Mouse (Mus musculus) intestine, embryonic 15.5 days (tissue): ENCODE results near the gene Gm27021. TPM values are rescaled to one million over a fixed set of nuclear protein-coding genes. Genes with fewer than 3 reads are reported as not detected.

ENCODE experiments used
- ATAC-seq: fragments of 200-750 bp; cut with Nextera tagmentation; 2 replicates; pipeline ENCODE4 v1.8.0; 2017; ENCODE audit warnings: moderate TSS enrichment, moderate library complexity
- H3K27ac ChIP-seq: fragments of 300-500 bp; sonication (generic); 2 replicates; pipeline ENCODE4 v1.5.1; 2015; ENCODE audit warnings: mild to moderate bottlenecking, inconsistent platforms
- H3K27me3 ChIP-seq: fragments of 300-500 bp; sonication (generic); replicated peaks from 2 replicates; pipeline ENCODE4 v1.6.1; 2015; ENCODE audit warnings: inconsistent platforms
- H3K36me3 ChIP-seq: fragments of 300-500 bp; sonication (generic); 2 replicates; pipeline ENCODE4 v1.6.1; 2015; ENCODE audit warnings: inconsistent platforms
- H3K4me1 ChIP-seq: fragments of 300-500 bp; sonication (generic); replicated peaks from 2 replicates; pipeline ENCODE4 v1.6.1; 2015; ENCODE audit warnings: inconsistent platforms
- H3K4me2 ChIP-seq: fragments of 300-500 bp; sonication (generic); replicated peaks from 2 replicates; pipeline ENCODE4 v1.6.1; 2015; ENCODE audit warnings: mild to moderate bottlenecking, inconsistent platforms
- H3K4me3 ChIP-seq: fragments of 300-500 bp; sonication (generic); replicated peaks from 2 replicates; pipeline ENCODE4 v1.5.1; 2015; ENCODE audit warnings: inconsistent platforms
- H3K9ac ChIP-seq: fragments of 300-500 bp; sonication (generic); 2 replicates; pipeline ENCODE4 v1.6.1; 2015; ENCODE audit warnings: inconsistent platforms
- H3K9me3 ChIP-seq: fragments of 300-500 bp; sonication (generic); 2 replicates; pipeline ENCODE4 v1.6.1; 2016; ENCODE audit warnings: inconsistent platforms
- WGBS: fragments of 180-500 bp; shearing (Covaris S2); methylation state at CpG from one replicate; pipeline ENCODE4 v1.1.7; 2015; 5-methylcytosine and 5-hydroxymethylcytosine counted together
- polyA plus RNA-seq: library from polyadenylated mRNA; unstranded; fragments of >200 nt; fragmentation: Nextera tagmentation; extraction: Ambion mirVana; gene quantifications from 2 replicates; pipeline ENCODE4 v1.2.1, GENCODE M21; 2015

Gene Gm27021
- polyA plus RNA-seq, 1 experiment from 2014 or later, result 2.2 TPM

- Histone ChIP-seq H3K36me3 (peaks cover 17% of the 10 kb centered on the region), H3K4me1 (peaks cover 13% of the 10 kb centered on the region; the same call in 1 of the 2 replicates), H3K9me3 (no peaks in the 10 kb centered on the region), H3K9ac (no peak overlapping the region), H3K27ac (no peak overlapping the region), H3K4me2 (no peak overlapping the region), H3K27me3 (no peaks in the 10 kb centered on the region), H3K4me3 (no peak overlapping the region)
- WGBS, result 86% methylated on average over 10 of the region's 10 CpGs
- ATAC-seq, result no peak
Observed at GRCm38 (mm10) chr8:120585521-120585920, 82.4 kb downstream of the Gm27021 start.

DNA sequence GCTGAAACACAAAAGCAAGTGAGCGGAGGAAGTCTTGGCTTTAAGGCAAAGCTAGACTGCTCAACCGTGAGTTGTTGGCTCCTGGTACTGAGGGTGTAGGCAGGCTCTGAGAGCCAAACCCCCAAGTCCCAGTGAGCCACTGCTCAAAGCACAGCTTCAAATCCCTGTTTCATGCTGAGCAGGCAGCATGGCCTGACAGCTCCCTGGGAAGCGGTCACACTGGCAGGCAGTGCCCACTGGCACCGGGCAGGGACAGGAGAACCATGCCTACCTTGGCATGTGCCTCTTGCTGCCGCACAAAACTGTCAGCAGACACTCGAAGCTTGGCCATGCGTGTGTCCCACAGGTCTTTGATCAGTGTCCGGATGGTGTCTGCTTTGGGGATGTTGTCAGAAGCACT is 86.1 kb downstream of the Gm27021 start:
- H3K36me3 ChIP-seq, result peaks cover 48% of the 10 kb centered on the region
- H3K9me3 ChIP-seq, result no peaks in the 10 kb centered on the region
- 0 out of 2 replicates have a peak, but pooled peaks cover 1% of the 10 kb centered on the region for H3K4me1 ChIP-seq
- no peak overlapping the region for H3K27ac ChIP-seq
- no peak overlapping the region for H3K4me2 ChIP-seq
- WGBS, result 90% methylated on average over 8 of the region's 8 CpGs
- H3K27me3 ChIP-seq, result no peaks in the 10 kb centered on the region
- ATAC-seq, result no peak
- no peak overlapping the region for H3K9ac ChIP-seq
- H3K4me3 ChIP-seq, result no peak overlapping the region

GRCm38 (mm10) chr8:120581329-120581728 is 86.5 kb downstream of the Gm27021 start:
- H3K27ac ChIP-seq, result no peak overlapping the region
- no peak for ATAC-seq
- H3K9ac ChIP-seq, result no peak overlapping the region
- no peaks in the 10 kb centered on the region for H3K9me3 ChIP-seq
- H3K4me2 ChIP-seq, result no peak overlapping the region
- H3K36me3 ChIP-seq, result peaks cover 52% of the 10 kb centered on the region
- no peaks in the 10 kb centered on the region for H3K4me1 ChIP-seq
- no peak overlapping the region for H3K4me3 ChIP-seq
- no peaks in the 10 kb centered on the region for H3K27me3 ChIP-seq
- WGBS, result 90% methylated on average over 12 of the region's 12 CpGs

GRCm38 (mm10) chr8:120580336-120581000 is 87.4 kb downstream of the Gm27021 start:
- H3K9ac ChIP-seq, result no peak overlapping the region
- H3K4me2 ChIP-seq, result no peak overlapping the region
- no peaks in the 10 kb centered on the region for H3K4me1 ChIP-seq
- H3K27ac ChIP-seq, result no peak overlapping the region
- peaks cover 57% of the 10 kb centered on the region for H3K36me3 ChIP-seq
- no peak overlapping the region for H3K4me3 ChIP-seq
- no peaks in the 10 kb centered on the region for H3K27me3 ChIP-seq
- ATAC-seq, result no peak
- H3K9me3 ChIP-seq, result no peaks in the 10 kb centered on the region
- WGBS, result 93% methylated on average over 8 of the region's 8 CpGs

GRCm38 (mm10) chr8:120577821-120578220 is 90.1 kb downstream of the Gm27021 start:
- Histone ChIP-seq H3K4me1 (0 out of 2 replicates have a peak, but pooled peaks cover 2% of the 10 kb centered on the region), H3K9ac (no peak overlapping the region), H3K4me3 (no peak overlapping the region), H3K4me2 (no peak overlapping the region), H3K36me3 (peaks cover 75% of the 10 kb centered on the region), H3K9me3 (no peaks in the 10 kb centered on the region), H3K27ac (no peak overlapping the region), H3K27me3 (no peaks in the 10 kb centered on the region)
- WGBS, result 92% methylated on average over 17 of the region's 17 CpGs
- no peak for ATAC-seq

DNA sequence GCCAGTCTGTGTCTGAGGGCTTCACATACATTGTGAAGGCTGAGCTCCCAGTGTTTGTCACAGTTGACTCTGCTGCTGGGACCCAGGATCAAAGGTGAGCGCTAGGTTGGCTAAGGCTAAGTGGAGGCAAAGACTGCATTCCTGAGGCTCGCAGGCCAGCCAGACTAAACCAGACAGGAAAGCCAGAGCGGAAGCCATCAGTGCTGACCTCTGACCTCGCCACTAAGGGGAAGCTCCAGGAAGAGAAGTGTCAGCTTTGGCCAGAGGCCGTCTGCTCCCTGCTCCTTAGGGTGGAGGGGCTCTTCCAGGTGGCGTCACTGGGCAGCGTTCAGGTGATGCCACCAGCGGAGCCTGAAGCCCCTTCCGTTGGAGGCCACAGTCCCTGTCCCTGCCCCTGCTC is 92.1 kb downstream of the Gm27021 start:
- 60% methylated on average over 9 of the region's 9 CpGs for WGBS
- no peak overlapping the region for H3K4me2 ChIP-seq
- no peak overlapping the region for H3K9ac ChIP-seq
- H3K27ac ChIP-seq, result no peak overlapping the region
- no peaks in the 10 kb centered on the region for H3K27me3 ChIP-seq
- H3K36me3 ChIP-seq, result peaks cover 87% of the 10 kb centered on the region
- 0 out of 2 replicates have a peak, but pooled peaks cover 2% of the 10 kb centered on the region for H3K4me1 ChIP-seq
- no peak overlapping the region for H3K4me3 ChIP-seq
- no peaks in the 10 kb centered on the region for H3K9me3 ChIP-seq
- no peak for ATAC-seq

GRCm38 (mm10) chr8:120574941-120575340 is 92.9 kb downstream of the Gm27021 start:
- H3K9ac ChIP-seq, result no peak overlapping the region
- no peak for ATAC-seq

DNA sequence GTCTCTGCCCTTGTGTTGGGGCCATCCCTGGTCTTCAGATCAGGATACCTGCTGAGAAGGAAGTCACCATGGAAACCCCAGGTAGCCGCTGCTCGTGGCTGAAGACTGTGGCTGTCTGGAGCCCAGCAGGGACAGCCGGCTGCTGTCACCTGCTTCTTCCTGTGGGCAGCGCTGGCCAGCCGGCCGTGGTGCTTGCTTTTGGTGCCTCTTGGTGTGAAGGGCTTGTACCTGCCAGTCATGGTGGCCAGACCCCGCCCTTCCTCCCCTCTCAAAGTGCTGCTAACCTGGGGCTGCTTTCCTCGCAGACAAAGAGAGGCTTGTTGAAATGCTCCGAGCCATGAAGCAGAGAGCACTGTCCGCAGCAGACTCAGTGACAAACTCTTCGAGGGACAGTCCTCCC is 94.0 kb downstream of the Gm27021 start:
- no peak for ATAC-seq
- 83% methylated on average over 11 of the region's 11 CpGs for WGBS
- no peak overlapping the region for H3K4me2 ChIP-seq
- H3K9me3 ChIP-seq, result no peaks in the 10 kb centered on the region
- no peak overlapping the region for H3K9ac ChIP-seq
- H3K27ac ChIP-seq, result no peak overlapping the region
- peaks cover 2% of the 10 kb centered on the region; the same call in 1 of the 2 replicates for H3K4me1 ChIP-seq
- H3K4me3 ChIP-seq, result no peak overlapping the region
- peaks cover 82% of the 10 kb centered on the region for H3K36me3 ChIP-seq
- H3K27me3 ChIP-seq, result no peaks in the 10 kb centered on the region

More at GRCm38 (mm10) chr8:120574941-120575340, 92.9 kb downstream of the Gm27021 start:
- H3K36me3 ChIP-seq, result peaks cover 81% of the 10 kb centered on the region
- peaks cover 2% of the 10 kb centered on the region; the same call in 1 of the 2 replicates for H3K4me1 ChIP-seq
- 61% methylated on average over 19 of the region's 19 CpGs for WGBS
- no peak overlapping the region for H3K4me2 ChIP-seq
- no peaks in the 10 kb centered on the region for H3K9me3 ChIP-seq
- H3K27ac ChIP-seq, result no peak overlapping the region
- no peak overlapping the region for H3K4me3 ChIP-seq
- no peaks in the 10 kb centered on the region for H3K27me3 ChIP-seq

- H3K9ac ChIP-seq, result no peak overlapping the region
- peaks cover 82% of the 10 kb centered on the region for H3K36me3 ChIP-seq
- H3K4me2 ChIP-seq, result no peak overlapping the region
- no peaks in the 10 kb centered on the region for H3K9me3 ChIP-seq
- no peaks in the 10 kb centered on the region for H3K27me3 ChIP-seq
- no peak for ATAC-seq
- WGBS, result 82% methylated on average over 21 of the region's 21 CpGs
- peaks cover 2% of the 10 kb centered on the region; the same call in 1 of the 2 replicates for H3K4me1 ChIP-seq
- no peak overlapping the region for H3K27ac ChIP-seq
- no peak overlapping the region for H3K4me3 ChIP-seq
Observed at GRCm38 (mm10) chr8:120572534-120572933, 95.3 kb downstream of the Gm27021 start.

DNA sequence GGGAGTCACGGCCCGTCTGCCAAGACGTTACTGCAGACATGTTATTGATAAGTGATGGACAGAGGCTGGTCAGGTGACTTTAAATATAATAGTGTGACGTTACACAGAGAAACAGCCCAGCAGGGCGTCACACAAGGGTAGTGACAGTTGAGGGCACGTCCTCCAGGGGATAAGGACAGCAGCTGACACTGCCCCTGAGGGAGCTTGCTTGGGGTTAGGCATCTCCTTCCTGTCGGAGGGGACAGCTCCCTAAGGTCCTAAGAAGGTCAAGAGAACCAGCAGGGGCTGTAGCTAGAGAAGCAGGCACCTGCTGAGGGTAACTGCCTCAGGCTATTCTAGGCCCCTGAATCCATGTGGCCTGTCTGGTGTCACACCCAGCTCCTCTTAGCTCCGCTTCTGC is 96.3 kb downstream of the Gm27021 start:
- Histone ChIP-seq H3K4me3 (no peak overlapping the region), H3K9ac (no peak overlapping the region), H3K36me3 (peaks cover 82% of the 10 kb centered on the region), H3K27me3 (no peaks in the 10 kb centered on the region), H3K27ac (no peak overlapping the region), H3K4me1 (peaks cover 2% of the 10 kb centered on the region; the same call in 1 of the 2 replicates), H3K4me2 (no peak overlapping the region), H3K9me3 (no peaks in the 10 kb centered on the region)
- no peak for ATAC-seq
- WGBS, result 92% methylated on average over 8 of the region's 8 CpGs

DNA sequence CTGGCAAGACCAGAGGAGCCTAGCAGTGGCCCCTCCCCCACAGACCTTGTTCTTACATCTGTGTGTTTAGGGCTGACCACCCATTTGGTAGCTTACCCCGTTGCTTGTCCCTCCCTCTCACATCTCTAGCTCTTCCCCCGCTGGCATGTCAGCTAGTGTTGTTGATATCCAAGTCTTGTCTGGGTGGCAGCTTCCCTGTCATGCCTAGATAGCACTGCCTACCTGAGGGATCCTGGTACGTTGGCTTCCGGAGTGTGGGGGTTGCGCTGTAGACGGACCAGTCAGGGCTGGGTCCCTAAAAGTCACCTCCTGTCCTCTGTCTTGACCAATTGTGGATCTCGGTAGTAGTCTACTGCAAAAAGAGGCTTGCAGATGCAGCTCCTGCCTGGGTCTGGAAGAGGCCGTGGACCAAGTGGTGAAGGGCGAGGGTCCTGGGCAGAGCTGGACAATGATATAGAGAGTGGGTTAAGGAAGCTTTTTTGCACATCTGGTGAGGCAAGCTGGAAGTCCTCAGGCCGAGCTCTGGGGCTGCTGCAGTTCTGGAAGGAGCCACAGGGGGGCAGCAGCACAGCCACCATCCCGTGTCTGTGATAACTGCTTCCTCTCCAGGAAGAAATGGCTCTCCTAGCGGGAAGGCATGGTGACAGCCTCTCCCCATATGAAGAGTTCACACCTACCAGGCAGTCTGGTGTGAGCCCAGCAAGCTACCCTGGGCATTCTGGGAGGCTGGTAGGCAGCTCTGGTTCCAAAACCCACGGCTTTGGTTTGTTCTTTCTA is 97.8 kb downstream of the Gm27021 start:
- ATAC-seq, result peak; percentile 41

GRCm38 (mm10) chr8:120569123-120569522 is 98.8 kb downstream of the Gm27021 start:
- Histone ChIP-seq H3K4me3 (no peak overlapping the region), H3K4me1 (peaks cover 17% of the 10 kb centered on the region), H3K9me3 (no peaks in the 10 kb centered on the region), H3K36me3 (peaks cover 64% of the 10 kb centered on the region), H3K27me3 (no peaks in the 10 kb centered on the region), H3K27ac (no peak overlapping the region), H3K9ac (no peak overlapping the region), H3K4me2 (no peak overlapping the region)
- ATAC-seq, result no peak
- WGBS, result 91% methylated on average over 17 of the region's 17 CpGs

More for the DNA sequence above, 97.8 kb downstream of the Gm27021 start:
- Histone ChIP-seq H3K27ac (no peak overlapping the region), H3K36me3 (peaks cover 72% of the 10 kb centered on the region), H3K27me3 (no peaks in the 10 kb centered on the region), H3K9me3 (no peaks in the 10 kb centered on the region), H3K4me3 (no peak overlapping the region), H3K4me1 (peaks cover 10% of the 10 kb centered on the region), H3K9ac (no peak overlapping the region), H3K4me2 (no peak overlapping the region)
- WGBS, result 56% methylated on average over 13 of the region's 13 CpGs
